Mouse (Mus musculus): ENCODE data around the gene Bod1l. TPM values are rescaled to one million over a fixed set of nuclear protein-coding genes. Genes with fewer than 3 reads are reported as not detected.

Gene Bod1l
- total RNA-seq, 2 experiments from 2014 or later = 17.0 to 17.8 TPM

DNA sequence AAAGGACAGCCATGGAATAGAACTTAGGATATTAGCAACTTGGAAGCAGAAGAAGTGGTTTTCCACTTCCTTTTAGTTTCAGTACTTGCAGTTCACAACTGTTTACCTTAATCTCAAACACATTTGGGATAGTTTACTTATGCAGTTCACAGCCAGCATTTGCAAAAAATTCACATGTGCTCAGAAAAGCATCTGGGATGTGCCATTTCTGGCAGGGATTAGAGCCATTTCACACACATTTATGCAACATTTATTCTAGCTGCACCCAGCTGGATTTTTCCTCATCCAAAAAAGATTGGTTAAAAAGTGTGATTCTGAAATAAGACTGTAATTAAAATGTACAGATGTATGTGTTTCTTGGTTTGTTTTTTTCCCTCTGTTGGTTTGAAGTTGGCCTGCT, 49.7 kb downstream of the Bod1l start:
- no peak for DNase-seq

DNA sequence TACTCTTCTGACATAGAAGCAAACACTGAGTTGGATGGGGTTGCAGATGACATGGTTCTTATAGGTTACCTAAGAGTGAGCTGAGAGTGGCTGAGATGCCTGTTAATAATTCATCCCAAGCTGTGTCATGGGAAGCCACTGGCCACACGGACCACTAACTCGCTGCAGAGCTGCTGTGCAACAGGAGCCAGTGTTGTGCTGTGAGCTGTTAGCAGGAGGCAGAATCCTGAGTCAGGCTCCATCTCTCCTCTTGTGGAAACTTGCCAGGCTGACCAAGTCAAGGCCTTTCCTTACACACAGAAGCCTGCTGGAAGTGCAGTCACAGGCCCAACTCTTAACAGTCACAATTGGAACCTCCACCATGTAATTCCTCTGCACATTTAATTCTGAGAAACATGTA, 53.6 kb downstream of the Bod1l start:
- no peak for DNase-seq

DNA sequence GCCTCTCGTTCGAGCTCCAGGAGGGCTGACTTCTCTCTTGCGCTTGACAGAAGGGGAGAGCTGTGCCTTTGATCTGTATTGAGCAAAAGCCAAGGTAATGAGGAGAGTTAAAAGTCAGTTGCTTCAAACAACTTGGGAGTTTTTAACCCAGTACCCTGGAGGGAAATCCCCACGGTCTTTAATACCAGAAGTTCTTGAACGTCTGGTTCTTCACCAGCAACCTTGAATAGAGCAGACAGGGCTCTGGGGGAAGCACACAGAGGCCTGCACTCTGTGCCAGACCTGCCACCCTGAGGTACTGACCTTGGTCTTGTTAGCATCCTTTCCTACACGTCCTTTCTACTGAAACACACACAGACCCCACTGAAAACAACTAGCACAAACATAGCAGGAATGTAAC, 55.2 kb downstream of the Bod1l start:
- no peak for DNase-seq

DNA sequence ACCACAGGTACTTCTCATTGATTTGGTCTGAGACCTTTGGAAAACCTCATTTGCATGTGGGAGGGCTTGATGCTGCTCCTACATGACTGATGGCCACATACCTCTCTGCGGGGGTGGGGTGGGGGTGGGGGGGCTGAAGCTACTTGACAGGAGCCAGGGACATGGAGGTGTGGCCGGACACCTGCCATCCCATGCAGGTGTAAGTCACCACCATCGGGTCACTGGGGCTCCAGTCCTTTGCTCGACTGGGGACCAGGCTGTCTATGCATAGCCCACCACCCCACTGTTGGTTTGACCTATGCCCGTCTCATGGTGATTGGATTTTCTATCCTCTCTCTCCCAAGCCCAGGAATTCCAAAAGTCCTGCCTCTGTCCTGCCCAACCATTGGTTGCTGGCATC, 62.2 kb downstream of the Bod1l start:
- DNase-seq = no peak

DNA sequence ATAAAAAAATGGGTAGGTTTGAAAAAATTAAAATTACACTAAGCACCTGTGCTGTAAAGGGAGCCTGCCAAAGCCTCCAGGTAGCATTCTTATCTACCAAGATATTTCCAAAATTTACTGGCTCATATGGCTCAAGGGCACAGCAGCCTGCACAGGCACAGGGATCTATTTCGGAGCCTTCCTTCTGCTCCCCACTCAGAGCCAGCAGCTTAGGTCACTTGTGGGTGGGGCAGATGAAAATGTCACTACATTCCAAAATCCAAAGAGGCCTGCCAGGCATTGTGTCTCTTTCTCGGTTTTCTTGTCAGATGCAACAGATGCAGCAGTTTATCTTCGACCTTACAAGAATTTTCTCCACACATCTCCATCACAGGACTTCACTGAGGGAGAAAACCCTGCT, 64.1 kb downstream of the Bod1l start:
- no peak for DNase-seq

DNA sequence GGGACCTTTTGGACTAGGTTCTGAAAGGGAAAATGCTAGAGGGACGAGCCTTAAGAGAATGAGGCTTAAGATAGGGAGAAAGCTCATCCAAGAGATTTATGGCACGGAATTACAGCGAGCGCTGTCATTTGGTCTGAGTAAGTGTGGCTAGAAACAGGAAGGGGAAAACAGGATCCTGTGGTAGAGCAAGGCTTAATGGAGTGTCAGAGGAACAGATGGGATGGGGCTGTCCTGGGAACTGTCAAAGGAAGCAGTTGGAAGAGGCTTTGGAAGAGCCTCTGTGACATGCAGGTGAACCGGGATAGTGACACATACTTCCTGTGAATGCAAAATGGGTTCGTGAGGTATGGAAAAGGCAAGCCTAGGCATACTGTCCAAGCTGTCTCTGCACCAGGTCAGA, 68.4 kb downstream of the Bod1l start:
- no peak for DNase-seq

DNA sequence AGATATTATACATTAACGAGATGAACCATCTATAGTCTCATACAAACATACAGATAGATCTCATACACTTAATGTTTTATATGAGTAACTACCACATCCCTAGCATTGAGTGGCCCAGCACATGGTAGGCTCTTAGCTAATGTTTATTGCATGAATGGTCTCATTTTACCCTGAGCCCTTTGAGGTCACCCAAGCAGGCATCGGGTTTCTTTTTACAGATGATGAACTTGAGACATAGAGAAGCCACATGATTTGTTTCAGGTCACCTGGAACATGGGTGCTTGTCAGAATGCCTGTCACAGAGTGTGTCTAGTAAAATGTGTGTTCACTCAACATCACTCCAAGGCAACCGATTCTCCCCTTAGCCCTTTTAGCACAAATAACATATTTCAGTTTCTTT, 68.8 kb downstream of the Bod1l start:
- no peak for DNase-seq

DNA sequence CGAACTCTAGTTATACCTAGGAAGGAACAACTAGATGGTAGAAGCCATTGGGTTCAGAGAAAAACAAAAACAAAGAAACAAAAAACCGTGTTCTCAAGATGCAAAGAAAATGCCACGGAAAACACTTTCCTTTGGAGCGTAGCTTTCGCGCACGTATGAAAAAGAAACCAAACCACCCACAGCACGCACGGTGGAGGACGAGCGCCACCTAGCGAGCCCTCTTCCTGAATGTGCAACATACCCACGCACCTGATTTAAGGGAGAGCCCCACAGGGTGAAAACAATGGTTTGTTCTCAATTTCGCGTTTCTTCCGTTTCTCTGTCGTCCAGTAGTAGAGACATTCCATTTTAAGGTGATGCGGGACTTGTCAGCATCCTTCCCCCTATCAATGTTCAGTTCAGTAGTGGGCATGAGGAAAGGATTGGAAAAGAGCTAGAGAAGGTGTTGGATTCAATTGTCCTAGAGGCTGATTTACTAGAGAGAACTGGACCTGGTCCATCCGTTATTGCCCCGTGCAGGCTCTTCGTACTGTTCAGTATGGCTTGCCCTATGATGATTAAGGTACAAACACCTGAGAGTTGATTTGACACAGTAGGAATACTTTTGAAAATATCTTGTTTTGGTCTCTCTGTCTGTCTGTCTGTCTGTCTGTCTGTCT, 75.6 kb downstream of the Bod1l start:
- DNase-seq = peak; percentile 91

DNA sequence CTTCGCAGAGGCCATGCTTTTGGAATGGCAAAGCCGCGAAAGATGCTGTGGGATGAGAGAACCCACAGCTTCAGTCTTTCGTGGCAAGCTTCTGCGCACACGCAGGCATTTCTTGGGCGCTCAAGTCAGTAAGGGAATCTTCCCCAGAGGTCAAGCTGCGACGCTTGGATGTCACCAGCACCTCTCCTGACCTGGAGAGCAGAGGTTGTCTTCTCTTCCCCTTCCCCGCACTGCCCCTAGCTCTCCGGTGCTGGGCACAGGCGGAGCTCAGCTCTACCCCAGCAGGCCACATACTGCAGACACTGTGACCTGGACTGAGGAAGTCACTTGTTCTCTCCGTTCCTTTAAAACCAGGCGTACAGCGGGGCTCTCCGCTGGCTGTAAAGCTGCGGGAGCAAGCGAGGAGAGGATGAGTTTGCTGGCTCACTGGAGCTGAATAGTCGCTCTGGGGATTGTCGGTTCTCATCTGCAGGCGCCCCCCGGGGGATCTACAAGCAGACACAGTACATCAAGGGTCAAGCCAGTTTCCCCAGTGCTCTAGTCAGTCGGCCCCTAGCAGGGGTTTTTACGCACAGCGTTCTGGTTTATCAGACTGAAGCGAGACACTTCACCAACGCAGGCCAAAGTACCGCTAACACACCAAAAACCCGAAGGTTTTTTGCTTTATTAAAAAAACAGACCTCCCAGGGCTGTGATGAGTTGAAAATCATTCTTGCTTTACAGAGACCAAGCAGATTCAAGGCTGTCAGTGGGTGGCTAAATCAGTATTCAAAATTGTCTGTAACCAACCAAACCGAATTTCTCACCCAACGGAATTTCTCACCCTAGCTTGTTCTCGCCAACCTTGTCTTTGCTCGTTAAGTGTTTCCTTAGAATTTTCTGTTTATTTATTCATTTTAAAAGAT, 76.6 kb downstream of the Bod1l start:
- no peak for DNase-seq

DNA sequence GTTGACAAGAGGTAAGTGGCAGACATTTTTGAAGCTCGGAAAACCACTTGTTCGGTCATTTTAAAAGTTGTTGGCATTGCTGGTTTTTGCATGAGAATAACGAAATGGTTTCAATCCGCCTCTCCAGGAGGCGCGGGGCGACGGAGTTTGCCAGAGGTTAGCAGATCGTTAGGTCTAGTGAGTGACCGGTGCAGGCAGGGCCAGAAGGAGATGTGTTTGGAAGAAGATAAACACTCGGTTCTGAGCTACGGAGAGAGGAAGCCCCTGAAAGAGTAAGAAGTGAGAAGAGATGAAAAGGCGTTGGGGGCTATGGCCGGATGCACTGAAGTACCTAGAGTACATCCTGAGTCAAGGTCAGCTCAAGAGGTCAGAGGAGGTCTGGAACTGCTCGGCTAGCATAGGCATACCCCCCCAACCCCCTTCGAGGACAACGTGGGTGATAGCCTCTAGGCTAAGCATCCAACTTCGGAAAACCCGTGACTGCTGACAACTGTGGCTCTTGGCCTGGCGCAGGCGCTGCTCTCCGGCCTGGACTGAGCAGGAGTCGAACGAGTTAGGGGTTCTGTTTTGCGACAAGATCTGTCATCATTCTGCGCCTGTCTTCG, 77.6 kb downstream of the Bod1l start:
- no peak for DNase-seq

DNA sequence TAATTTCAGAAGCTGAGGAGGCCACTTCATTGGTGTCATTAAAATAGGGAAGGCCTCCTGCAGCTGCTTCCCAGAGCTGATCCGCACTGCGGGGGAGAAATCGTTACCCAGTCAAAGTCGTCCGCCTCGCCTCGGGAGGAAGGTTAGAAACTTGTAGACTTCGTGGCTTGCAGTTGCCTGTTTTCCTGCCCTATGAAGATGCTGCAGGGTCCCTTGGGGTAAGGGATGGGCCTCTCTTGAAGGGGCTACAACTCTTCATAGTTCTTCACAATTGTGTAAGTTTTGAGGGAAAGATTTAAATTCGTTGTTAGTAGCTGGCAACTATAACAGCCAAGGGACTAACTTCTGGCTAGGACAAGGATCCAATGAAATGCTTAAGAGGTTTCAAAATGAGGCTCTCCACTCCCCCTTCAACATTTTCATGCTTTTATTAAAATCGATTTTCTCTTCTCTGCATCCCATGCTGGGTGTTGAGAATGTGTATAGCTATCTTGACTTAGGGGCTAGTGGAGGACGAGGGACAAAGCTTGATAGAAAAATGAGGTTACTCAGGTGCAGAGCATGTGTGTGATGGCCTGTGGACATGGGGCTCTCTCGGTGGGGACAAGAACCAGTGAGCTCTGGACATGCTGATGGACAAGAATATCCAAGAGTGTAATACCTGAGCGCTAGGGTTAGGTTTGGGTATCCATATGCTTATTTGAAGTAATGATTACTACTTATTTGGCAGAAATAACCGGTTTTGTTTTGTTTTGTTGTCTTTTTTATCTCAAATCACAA, 78.3 kb downstream of the Bod1l start:
- DNase-seq = no peak

DNA sequence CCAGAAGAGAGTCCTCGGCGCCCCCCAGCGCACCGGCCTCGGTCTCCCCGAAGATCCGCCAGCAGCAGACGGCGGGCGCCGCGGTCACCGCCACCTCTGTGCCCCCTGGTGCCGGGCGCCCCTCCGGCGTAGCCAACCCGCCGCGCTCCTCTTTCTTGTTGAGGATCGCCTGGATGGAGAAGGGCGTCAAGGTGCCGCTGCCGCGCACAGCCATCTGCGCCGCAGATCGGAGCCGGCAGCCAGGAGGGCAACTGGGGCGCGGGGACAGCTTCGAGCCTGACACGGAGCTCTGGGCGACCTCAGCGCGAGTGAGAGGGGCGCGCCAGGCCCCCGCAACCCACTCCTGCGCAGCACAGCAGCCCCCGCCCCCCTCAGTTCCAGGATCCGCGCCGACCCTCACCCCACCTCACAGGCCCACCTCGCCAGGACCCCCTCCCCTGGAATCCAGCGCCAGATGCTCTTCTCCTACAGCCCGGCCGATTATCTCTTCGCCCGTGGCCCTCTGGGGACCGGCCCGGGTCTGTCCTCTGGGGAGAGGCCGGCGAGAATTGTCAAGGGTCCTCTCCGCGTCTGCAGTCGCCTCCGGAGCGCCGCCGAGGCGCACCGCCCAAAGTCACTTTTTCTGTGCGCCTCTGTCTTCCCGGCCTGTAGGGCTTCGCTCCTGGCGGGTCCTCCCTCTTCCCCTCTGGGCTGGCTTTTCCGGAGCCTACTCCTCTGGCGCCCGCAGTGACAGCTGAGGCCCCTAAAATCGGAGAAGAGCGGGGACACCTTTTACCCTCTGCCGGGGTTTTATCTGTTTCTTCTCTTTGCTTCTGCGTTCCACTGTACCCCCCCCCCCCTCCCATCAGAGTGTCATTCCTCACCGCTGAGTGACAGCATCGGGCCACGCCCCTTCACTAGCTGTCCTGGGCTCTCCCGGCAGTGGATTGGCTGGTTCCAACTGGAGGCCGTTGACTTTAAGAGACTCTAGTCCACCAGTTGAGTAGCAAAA, 80.1 kb downstream of the Bod1l start, which contains the start of gene Nkx3-2:
TSS of gene Nkx3-2 (minus strand) at position 771 of the 991 bp plus-strand sequence.
- DNase-seq = no peak

DNA sequence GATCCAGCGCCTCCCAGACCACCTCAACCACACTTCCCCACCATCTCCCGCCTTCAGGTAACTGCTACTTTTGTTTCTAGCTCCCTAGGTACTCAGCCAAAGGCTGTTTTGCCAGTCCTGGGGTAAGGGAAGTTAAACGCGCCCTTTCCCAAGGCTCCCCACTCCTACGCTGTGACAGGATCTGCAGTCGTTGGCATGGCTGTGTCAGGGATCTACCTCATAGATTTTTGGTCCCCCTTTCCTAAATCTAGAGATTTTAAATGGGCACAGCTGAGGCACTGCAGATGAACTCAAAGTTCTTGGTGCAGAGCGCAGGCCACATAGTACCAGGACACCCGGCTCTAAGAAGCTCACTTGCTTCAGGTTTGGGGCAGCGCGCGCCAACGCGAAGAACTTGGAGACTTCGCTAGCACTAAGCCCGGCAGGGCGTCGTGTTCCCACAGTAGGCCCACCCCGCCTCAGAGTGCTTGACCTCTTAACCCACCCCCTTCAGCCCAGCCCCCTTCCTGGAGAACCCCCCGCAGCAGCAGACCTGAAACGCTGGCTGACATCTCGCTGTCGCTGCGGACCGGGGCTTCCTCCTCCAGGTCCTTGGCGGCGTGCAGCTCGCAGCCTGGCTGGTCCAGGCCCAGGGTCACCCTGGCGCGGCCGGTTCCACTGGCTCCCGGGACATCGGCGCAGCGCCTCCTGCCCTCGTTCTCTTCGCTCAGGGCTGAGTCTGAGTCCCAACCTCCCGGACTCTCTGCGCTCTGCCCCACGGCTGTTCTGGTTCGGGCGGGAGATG, 81.0 kb downstream of the Bod1l start:
- no peak for DNase-seq

DNA sequence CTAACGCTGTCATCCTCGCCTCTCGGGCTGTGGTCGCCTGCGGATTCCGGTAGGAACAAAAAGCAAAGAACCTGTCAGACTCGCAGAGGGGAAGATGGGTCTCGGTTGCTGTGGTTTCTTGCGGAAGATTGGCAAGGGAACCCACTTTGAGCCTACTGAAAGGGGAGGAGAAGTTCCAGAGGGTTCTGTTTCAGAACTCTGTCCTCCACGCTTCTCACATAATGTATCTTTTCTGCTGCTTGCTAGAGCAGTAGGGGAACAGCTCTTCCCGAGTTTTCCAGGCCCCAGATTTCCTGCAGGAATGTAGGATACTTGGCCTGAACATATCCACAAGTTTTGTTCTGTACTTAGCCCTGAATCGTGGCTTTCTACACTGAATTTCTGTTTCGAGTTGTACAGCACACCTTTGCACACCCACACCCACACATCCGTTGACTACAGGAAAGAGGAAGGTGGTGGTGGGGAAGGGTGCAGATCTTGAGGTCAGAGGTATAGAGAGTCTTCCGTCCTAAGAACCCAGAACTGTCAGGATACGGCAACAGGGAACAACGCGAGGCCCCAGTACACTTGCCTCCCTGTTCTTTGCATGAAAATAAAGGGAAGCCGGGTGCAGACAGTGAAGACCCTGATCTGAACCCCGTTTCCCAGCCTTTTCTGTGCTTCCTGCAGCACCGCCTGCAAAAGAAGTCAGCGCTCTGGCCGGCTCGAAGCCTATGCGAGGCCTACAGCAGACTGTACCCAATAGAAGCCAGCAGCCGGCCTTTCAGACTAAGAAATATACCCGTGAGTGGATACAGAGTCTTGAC, 81.8 kb downstream of the Bod1l start:
- no peak for DNase-seq

DNA sequence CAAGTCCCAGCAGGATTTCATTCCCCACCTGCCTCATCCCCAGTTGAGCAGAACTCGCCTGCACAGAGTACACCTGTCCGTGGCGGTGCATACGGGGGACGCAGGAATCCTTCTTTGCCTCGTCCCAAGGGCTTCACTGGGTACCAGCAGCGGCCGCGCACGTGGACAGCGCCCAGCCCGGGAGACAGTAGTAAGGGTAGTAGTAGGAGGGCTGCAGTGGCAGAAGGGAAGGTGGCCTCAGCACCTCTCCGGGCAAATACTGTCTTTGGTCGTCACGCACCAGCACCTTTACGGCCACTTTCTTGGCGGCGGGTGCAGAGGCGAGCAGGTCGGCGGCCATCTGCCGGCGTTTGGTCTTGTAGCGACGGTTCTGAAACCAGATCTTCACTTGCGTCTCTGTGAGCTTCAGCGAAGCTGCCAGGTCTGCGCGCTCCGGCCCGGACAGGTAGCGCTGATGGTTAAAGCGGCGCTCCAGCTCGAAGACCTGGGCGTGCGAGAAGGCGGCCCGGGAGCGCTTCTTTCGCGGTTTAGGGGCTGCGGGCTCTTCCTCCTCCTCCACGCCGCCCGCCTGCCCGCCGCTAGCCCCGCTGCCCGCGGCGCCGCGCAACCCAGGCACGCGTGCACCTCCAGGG, 82.5 kb downstream of the Bod1l start:
- DNase-seq = no peak

DNA sequence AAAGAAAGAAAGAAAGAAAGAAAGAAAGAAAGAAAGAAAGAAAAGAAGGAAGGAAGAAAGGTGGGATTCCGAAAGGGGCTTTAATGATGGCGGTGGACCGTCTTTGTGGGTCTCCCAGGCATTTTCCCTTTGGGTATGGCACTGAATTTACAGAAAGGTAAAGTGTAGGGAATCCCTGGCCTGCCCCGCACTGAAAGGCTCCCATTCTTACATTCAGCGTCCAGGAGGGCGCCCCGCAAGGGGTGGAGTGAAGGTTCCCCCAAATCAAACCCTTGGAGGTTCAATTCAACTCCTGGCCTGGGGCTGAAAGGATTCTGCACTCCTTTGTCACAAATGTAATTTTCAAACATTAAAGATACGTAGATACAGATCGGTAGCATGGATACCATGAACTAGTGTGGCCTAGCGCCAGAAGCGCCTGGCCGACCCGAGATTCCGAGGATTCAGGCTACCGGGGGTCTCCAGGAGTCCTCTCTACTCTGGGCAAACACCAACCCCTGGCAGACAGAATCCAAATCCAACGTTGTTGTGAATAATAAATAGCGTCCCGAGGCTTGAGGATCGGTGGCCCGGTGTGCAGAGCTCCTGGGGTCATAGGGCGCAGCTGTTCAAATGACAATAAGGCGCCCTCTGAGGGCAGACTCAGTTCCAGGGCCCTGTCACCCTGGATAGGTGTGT, 83.1 kb downstream of the Bod1l start:
- no peak for DNase-seq

DNA sequence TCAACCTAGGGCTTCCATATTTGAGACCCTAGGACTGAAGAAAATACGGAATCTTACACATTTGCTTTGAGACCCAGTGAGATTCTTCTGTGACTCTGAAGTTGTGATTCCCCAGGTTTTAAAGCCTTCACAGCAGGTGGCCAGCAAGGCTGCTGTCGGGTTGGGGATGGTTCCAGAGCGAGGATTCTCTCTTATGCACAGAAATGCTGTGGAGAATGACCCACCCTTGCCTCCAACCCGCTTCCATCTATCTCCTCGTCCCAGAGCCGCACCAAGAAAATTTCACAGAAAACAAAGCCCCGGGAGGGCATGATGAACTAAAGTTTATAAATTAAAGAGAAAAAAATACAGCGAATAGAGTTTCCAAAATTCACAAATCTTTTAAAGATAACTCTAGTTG, 84.0 kb downstream of the Bod1l start:
- DNase-seq = no peak

Data from heart, postnatal 4 days (tissue).